Mouse (Mus musculus) stomach, postnatal 0 days (tissue): ENCODE data around the gene Edar. TPM values are rescaled to one million over a fixed set of nuclear protein-coding genes. Genes with fewer than 3 reads are reported as not detected.
A peak's percentile ranks its signal among the peaks of the same experiment; 100 is the strongest.

Source experiments
- ATAC-seq: fragments of 200-750 bp; cut with Nextera tagmentation; 2 replicates; pipeline ENCODE4 v1.8.0; 2017; ENCODE audit not compliant: low FRiP score, low TSS enrichment
- DNase-seq: peaks from one replicate; pipeline ENCODE4 v3.0.0-alpha.2; 2016; ENCODE audit warnings: low spot score
- H3K27ac ChIP-seq: fragments of 300-500 bp; sonication (generic); replicated peaks from 2 replicates; pipeline ENCODE4 v1.5.1; 2014; ENCODE audit warnings: mild to moderate bottlenecking, control low read depth
- H3K27me3 ChIP-seq: fragments of 300-500 bp; sonication (generic); 2 replicates; pipeline ENCODE4 v1.6.1; 2014; ENCODE audit warnings: low read length; ENCODE audit not compliant: control insufficient read depth, insufficient read depth
- H3K36me3 ChIP-seq: fragments of 300-500 bp; sonication (generic); 2 replicates; pipeline ENCODE4 v1.6.1; 2014; ENCODE audit warnings: low read length, mixed read lengths; ENCODE audit not compliant: control insufficient read depth, insufficient read depth
- H3K4me1 ChIP-seq: fragments of 300-500 bp; sonication (generic); replicated peaks from 2 replicates; pipeline ENCODE4 v1.6.1; 2014; ENCODE audit warnings: antibody characterized with exemption; ENCODE audit not compliant: control insufficient read depth, insufficient read depth
- H3K4me2 ChIP-seq: fragments of 300-500 bp; sonication (generic); replicated peaks from 2 replicates; pipeline ENCODE4 v1.6.1; 2014; ENCODE audit warnings: low read depth, mild to moderate bottlenecking, control low read depth, moderate library complexity
- H3K4me3 ChIP-seq: fragments of 300-500 bp; sonication (generic); 2 replicates; pipeline ENCODE4 v1.5.1; 2014; ENCODE audit warnings: low read depth, low read length, control low read depth
- H3K9ac ChIP-seq: fragments of 300-500 bp; sonication (generic); 2 replicates; pipeline ENCODE4 v1.6.1; 2014; ENCODE audit warnings: mild to moderate bottlenecking, low read length, control low read depth, mixed read lengths
- H3K9me3 ChIP-seq: fragments of 300-500 bp; sonication (generic); 2 replicates; pipeline ENCODE4 v1.6.1; 2016; ENCODE audit warnings: low read length; ENCODE audit not compliant: control insufficient read depth
- CTCF ChIP-seq: IDR thresholded peaks from 2 replicates; pipeline ENCODE4 v1.5.1; 2016; ENCODE audit warnings: antibody characterized with exemption, low read depth, mild to moderate bottlenecking, moderate library complexity
- EP300 ChIP-seq: optimal IDR thresholded peaks from 2 replicates; pipeline ENCODE3; 2016; ENCODE audit warnings: antibody characterized with exemption
- WGBS: fragments of 180-500 bp; shearing (Covaris S2); extraction: QIAGEN DNeasy Blood & Tissue Kit; methylation state at CpG from one replicate; pipeline ENCODE4 v1.1.7; 2014; 5-methylcytosine and 5-hydroxymethylcytosine counted together
- polyA plus RNA-seq: library from polyadenylated mRNA; unstranded; fragments of >200 nt; fragmentation: Nextera tagmentation; extraction: Ambion mirVana; gene quantifications from 2 replicates; pipeline ENCODE4 v1.2.1, GENCODE M21; 2015

Gene Edar
- polyA plus RNA-seq, 1 experiment from 2014 or later: 0.64 TPM

- ATAC-seq: no peak
- no peaks in the 10 kb centered on the region for H3K36me3 ChIP-seq
- no peaks in the 10 kb centered on the region for H3K4me1 ChIP-seq
- no peak overlapping the region for H3K4me2 ChIP-seq
- no peak overlapping the region for H3K9ac ChIP-seq
- no peak overlapping the region for H3K27ac ChIP-seq
- H3K4me3 ChIP-seq: no peak overlapping the region
- DNase-seq: no peak
- 93% methylated on average over 3 of the region's 3 CpGs for WGBS
- TF ChIP-seq CTCF (no peak), EP300 (no peak)
- no peaks in the 10 kb centered on the region for H3K9me3 ChIP-seq
- no peaks in the 10 kb centered on the region for H3K27me3 ChIP-seq
These were observed 80.3 kb downstream of the Edar start for GRCm38 (mm10) chr10:58595197-58595596.

DNA sequence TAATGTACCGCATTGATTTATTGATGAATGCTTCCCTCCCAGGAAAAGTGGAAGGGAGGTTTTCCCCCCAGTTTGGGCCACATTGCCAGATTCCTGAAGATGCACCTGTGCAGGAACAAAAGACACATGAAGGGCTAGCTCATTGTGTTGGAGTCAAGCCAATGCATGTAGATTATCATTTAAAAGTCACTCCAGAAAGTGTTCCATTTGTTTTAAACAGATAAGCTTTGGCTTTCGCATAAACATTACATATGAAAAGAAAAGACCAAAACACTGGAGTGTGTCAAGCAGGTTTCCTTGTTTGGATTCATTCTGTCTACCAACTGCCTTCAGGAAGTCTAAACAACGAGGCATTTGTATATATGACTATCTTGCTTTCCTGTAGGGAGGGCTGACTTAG is 81.0 kb downstream of the Edar start:
- H3K4me1 ChIP-seq: no peaks in the 10 kb centered on the region

DNA sequence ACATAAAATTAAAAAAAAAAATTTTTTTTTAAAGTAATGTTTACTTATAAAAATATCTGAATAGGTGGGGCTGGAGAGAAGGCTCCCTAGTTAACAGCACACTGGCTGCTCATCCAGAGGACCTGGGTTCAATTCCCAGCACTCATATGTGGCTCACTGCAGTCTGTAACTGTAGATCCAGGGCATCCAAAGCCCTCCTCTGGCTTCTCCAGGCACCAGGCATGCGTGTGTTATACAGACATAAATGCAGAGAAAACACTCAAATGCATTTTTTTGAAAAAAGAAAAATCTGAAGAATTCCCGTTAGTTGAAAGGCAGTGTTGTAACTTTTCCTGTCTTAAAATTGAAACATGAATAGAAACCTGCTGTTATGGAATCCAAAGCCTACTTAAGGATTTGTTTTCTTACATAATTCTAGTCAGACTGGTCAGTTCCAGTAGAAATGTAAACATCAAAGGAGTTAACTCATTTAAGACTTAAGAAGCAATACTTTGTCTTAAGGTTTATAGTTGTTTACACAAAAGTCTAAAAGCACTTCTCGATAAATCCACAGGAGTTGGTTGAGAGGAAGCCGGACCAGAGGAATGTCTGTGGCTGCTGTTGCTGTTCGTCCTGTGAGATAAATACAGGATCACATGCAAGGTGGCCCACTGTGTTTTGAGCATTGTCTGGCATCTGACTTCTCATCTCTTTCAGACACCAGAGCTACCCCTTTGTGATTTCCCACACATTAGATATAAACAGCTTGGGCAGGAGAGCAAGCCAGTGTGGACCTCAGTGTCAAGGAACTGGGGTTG is 89.8 kb downstream of the Edar start:
- 18% methylated on average over 5 of the region's 5 CpGs for WGBS
- DNase-seq (no peak), ATAC-seq (no peak)
- Histone ChIP-seq H3K9ac (no peak overlapping the region), H3K36me3 (no peaks in the 10 kb centered on the region), H3K9me3 (no peaks in the 10 kb centered on the region), H3K27ac (no peak overlapping the region), H3K4me3 (no peak overlapping the region), H3K27me3 (no peaks in the 10 kb centered on the region), H3K4me1 (no peaks in the 10 kb centered on the region), H3K4me2 (no peak overlapping the region)
- no peak for TF ChIP-seq EP300

More for the DNA sequence above, 81.0 kb downstream of the Edar start:
- DNase-seq (no peak), ATAC-seq (no peak)
- Histone ChIP-seq H3K4me3 (no peak overlapping the region), H3K9me3 (no peaks in the 10 kb centered on the region), H3K4me2 (no peak overlapping the region), H3K27me3 (no peaks in the 10 kb centered on the region), H3K27ac (no peak overlapping the region), H3K36me3 (no peaks in the 10 kb centered on the region), H3K9ac (no peak overlapping the region)
- TF ChIP-seq CTCF: no peak
- 58% methylated on average over 3 of the region's 3 CpGs for WGBS

DNA sequence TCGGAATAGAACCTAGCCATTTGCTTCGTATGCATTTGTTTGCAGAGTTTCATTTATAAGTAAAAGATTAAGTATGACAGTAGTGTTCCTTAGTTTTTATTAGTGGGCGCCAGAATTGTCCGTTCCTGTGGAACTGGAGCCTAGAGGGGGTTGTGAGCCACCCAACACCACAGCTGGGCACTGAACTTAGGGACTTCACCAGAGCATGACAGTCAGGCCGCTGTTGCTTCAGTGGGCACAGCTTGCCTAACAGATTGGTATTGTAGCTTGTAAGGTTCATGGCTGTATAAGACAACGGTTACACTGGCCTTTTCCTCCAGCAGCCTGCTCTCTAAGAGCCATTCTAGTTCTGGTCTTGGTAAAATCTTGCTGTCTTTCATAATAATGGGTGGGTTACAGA is 114.9 kb downstream of the Edar start:
- ATAC-seq: no peak
- H3K4me1 ChIP-seq: no peaks in the 10 kb centered on the region
- no peaks in the 10 kb centered on the region for H3K9me3 ChIP-seq
- no peak for TF ChIP-seq EP300
- TF ChIP-seq CTCF: no peak
- H3K9ac ChIP-seq: no peak overlapping the region
- H3K36me3 ChIP-seq: no peaks in the 10 kb centered on the region
- no peak for DNase-seq
- H3K4me2 ChIP-seq: no peak overlapping the region
- 59% methylated on average over 6 of the region's 6 CpGs for WGBS
- H3K4me3 ChIP-seq: no peak overlapping the region
- H3K27me3 ChIP-seq: no peaks in the 10 kb centered on the region
- no peak overlapping the region for H3K27ac ChIP-seq

DNA sequence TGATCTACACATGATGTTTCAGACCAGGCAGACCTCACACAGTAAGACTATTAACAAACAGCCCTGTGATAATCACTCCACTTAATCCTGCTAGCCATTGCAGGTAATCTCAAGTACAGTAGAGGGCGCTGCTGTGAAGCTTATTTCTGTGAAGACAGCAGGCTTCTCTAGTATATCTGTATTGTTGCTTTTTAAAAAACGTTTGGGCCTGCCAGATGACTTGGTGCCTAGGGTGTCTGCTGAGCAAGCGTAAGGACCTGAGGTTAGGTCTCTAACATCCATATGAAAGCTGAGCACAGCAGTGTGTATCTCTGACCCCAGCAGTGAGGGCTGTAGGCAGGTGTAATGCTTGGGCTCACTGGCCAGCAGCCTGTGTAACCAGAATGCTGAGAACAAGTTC is 115.6 kb downstream of the Edar start:
- DNase-seq (peak; percentile 47), ATAC-seq (peak; percentile 60; the same call in 1 of the 2 replicates)
- Histone ChIP-seq H3K27ac (no peak overlapping the region), H3K27me3 (no peaks in the 10 kb centered on the region), H3K4me3 (no peak overlapping the region), H3K4me1 (no peaks in the 10 kb centered on the region), H3K9me3 (no peaks in the 10 kb centered on the region), H3K4me2 (no peak overlapping the region), H3K36me3 (no peaks in the 10 kb centered on the region), H3K9ac (no peak overlapping the region)
- 19% methylated on average over 3 of the region's 3 CpGs for WGBS
- TF ChIP-seq CTCF (peak; percentile 84), EP300 (no peak)

DNA sequence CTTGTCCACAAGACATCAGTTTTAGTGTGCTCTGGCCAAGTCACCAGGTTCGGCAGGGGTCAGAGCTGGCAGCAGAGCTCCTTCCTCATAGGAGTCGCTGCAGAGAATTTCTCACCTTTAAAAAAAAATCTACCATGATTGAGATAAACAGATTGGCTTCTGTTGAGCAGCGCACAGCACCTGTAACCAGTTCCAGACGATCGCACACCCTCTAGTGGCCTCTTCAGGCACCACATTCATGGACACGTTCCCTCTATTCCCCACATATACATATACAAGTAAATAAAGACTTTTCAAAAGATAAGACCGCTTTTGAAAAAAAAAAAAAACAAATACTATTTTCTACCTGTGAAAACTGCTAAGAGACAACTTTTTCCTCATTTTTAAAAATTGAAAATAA is 116.4 kb downstream of the Edar start:
- peak; percentile 72 for TF ChIP-seq CTCF
- TF ChIP-seq EP300: no peak
- ATAC-seq (no peak), DNase-seq (peak; percentile 55)
- H3K27me3 ChIP-seq: no peaks in the 10 kb centered on the region
- H3K36me3 ChIP-seq: no peaks in the 10 kb centered on the region
- H3K4me1 ChIP-seq: no peaks in the 10 kb centered on the region
- H3K4me2 ChIP-seq: no peak overlapping the region
- no peak overlapping the region for H3K4me3 ChIP-seq
- WGBS: 28% methylated on average over 7 of the region's 7 CpGs
- no peak overlapping the region for H3K27ac ChIP-seq
- H3K9me3 ChIP-seq: no peaks in the 10 kb centered on the region
- H3K9ac ChIP-seq: no peak overlapping the region
